13 mouse cellular contexts compared by ENCODE assay signal in the genomic region with DNA sequence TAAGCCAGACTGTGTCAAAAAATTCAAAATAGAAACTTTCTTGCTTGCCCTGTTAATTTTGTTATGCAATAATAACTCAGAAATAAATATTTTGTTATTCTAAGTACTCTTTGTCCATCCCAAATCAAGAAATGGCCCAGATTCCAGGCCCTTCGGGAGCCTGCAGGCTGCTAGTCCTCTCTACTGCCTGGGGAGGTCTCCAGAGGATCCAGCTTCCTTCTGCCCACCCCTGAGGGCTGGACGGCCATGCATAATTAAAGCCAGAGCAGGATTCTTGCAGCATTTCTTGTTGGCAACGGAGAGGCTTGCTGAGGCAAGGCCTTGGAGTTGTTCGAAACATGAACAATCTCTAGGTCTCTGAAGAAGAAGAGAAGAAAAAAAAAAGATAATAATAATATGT.
DNase-seq lines count a peak whose midpoint lies in the region; ATAC-seq and TF ChIP-seq lines count a peak whose summit lies in the region.
"Had no signal": no experiment of that assay in that cellular context is flagged by ENCODE, and none has a peak within 500 bp of the region (broad histone marks: within the 10 kb centered on the region; RNA-seq: fewer than 3 reads in every experiment).

No protein-coding gene starts in this region.

- H3K27me3 ChIP-seq in limb, embryonic 14.5 days (ENCODE audit: control insufficient read depth, insufficient read depth, low read length): no peaks in the 10 kb centered on the region
- H3K27me3 ChIP-seq: limb, embryonic 15.5 days had no signal

- 0 out of 2 replicates have a peak overlapping the region, but pooled peaks have one; percentile 0 for H3K27ac ChIP-seq in limb, embryonic 14.5 days (replicated peaks; ENCODE audit: low read depth, low read length)
- H3K27ac ChIP-seq: hindbrain, embryonic 10.5 days; limb, embryonic 15.5 days had no signal

- TF ChIP-seq POLR2A in limb, embryonic 14.5 days (IDR thresholded peaks at IDR 0.05; ENCODE audit: borderline replicate concordance, extremely low read depth, insufficient read depth, insufficient read length): no peak

- no peak overlapping the region for H3K4me3 ChIP-seq in limb, embryonic 14.5 days (replicated peaks; ENCODE audit: low read length)
- H3K4me3 ChIP-seq: hindbrain, embryonic 10.5 days; limb, embryonic 15.5 days had no signal

- ATAC-seq in limb, embryonic 14.5 days (ENCODE audit: low FRiP score, low read depth): no peak

- intact Hi-C loops in left cerebral cortex, postnatal 14 days (cut with DNase I): no loop called here

- peaks cover 18% of the 10 kb centered on the region for H3K4me1 ChIP-seq in limb, embryonic 14.5 days (ENCODE audit: control insufficient read depth, insufficient read depth, low read length)

- no peaks in the 10 kb centered on the region for H3K36me3 ChIP-seq in limb, embryonic 14.5 days (ENCODE audit: control insufficient read depth, insufficient read depth, low read length)
- H3K36me3 ChIP-seq: hindbrain, embryonic 10.5 days; limb, embryonic 15.5 days had no signal

- 34% methylated on average over 4 of the region's 4 CpGs for WGBS in limb, embryonic 14.5 days

- no peaks in the 10 kb centered on the region for H3K9me3 ChIP-seq in limb, embryonic 14.5 days (ENCODE audit: control insufficient read depth, low read length)
- H3K9me3 ChIP-seq: hindbrain, embryonic 10.5 days; limb, embryonic 15.5 days had no signal

- peak; percentile 23 for DNase-seq in adrenal gland, postnatal 14 days
- DNase-seq in adrenal gland, postnatal 25 days: no peak
- peak; percentile 41 for DNase-seq in urinary bladder, postnatal 14 days (ENCODE audit: low spot score)
- no peak for DNase-seq in urinary bladder, adult 18-20 months (ENCODE audit: low spot score in 2 of 2)
- no peak for DNase-seq in limb, embryonic 14.5 days (ENCODE audit: low spot score)
- DNase-seq in left cerebral cortex, postnatal 14 days (ENCODE audit: low spot score in 2 of 2): no peak
- DNase-seq in left cerebral cortex, adult 9 months (ENCODE audit: low spot score in 2 of 2): no peak
- DNase-seq in layer of hippocampus, postnatal 25 days (ENCODE audit: extremely low spot score in 1 of 2, low spot score in 1 of 2): no peak
- DNase-seq: cerebellum, postnatal 10 days; kidney, adult 11 months; right cerebral cortex, postnatal 4 days had no signal

- no peak overlapping the region for H3K4me2 ChIP-seq in limb, embryonic 14.5 days (replicated peaks; ENCODE audit: low read depth, low read length, severe bottlenecking)
- H3K4me2 ChIP-seq: limb, embryonic 15.5 days had no signal

- no peak overlapping the region for H3K9ac ChIP-seq in limb, embryonic 14.5 days (ENCODE audit: low read depth, low read length, severe bottlenecking)
- H3K9ac ChIP-seq: limb, embryonic 15.5 days had no signal

Comparison
In these comparisons a context has a peak if more than half of its experiments do, and no peak if none do; other contexts are left out.
1. DNase-seq: peak in adrenal gland, postnatal 14 days (single experiment) and urinary bladder, postnatal 14 days (single experiment); none in adrenal gland, postnatal 25 days (single experiment), urinary bladder, adult 18-20 months (0 of 2), limb, embryonic 14.5 days (single experiment), left cerebral cortex, postnatal 14 days (0 of 2), left cerebral cortex, adult 9 months (0 of 2) and layer of hippocampus, postnatal 25 days (0 of 2).